ENCODE assay signal across 21 mouse cellular contexts in genomic region chr2:18116432-18116831, GRCm38 (mm10).
A peak's percentile ranks its signal among the peaks of the same experiment; 100 is the strongest.
DNase-seq lines count a peak whose midpoint lies in the region; ATAC-seq lines count a peak whose summit lies in the region.
"Had no signal": no experiment of that assay in that cellular context is flagged by ENCODE, and none has a peak within 500 bp of the region (broad histone marks: within the 10 kb centered on the region; RNA-seq: fewer than 3 reads in every experiment).

No protein-coding gene starts in this region.

- no peak overlapping the region for H3K4me3 ChIP-seq in midbrain, embryonic 13.5 days (replicated peaks)
- no peak overlapping the region for H3K4me3 ChIP-seq in midbrain, embryonic 11.5 days (ENCODE audit: low read depth, low read length)
- no peak overlapping the region for H3K4me3 ChIP-seq in brown adipose tissue, adult 24 weeks (ENCODE audit: insufficient read depth, low read depth, low read length)
- H3K4me3 ChIP-seq: embryonic facial prominence, embryonic 15.5 days; erythroblast, embryonic 14.5 days; forebrain, embryonic 15.5 days; heart, embryonic 13.5 days; hindbrain, embryonic 15.5 days had no signal

- H3K27me3 ChIP-seq in midbrain, embryonic 13.5 days, result no peaks in the 10 kb centered on the region
- no peaks in the 10 kb centered on the region for H3K27me3 ChIP-seq in midbrain, embryonic 11.5 days (ENCODE audit: control insufficient read depth, insufficient read depth, low read length)
- H3K27me3 ChIP-seq: embryonic facial prominence, embryonic 15.5 days; forebrain, embryonic 15.5 days; heart, embryonic 13.5 days; hindbrain, embryonic 15.5 days had no signal

- 0 out of 2 replicates have a peak, but pooled peaks have one; percentile 50 for ATAC-seq in midbrain, embryonic 13.5 days
- ATAC-seq in midbrain, embryonic 11.5 days (ENCODE audit: low FRiP score), result no peak
- ATAC-seq: activated CD4-positive, CD25-positive, alpha-beta regulatory T cell, adult 4 months; forebrain, embryonic 15.5 days; intestine, embryonic 16.5 days had no signal

- no peak overlapping the region for H3K4me2 ChIP-seq in midbrain, embryonic 13.5 days (replicated peaks)
- no peak overlapping the region for H3K4me2 ChIP-seq in midbrain, embryonic 11.5 days
- H3K4me2 ChIP-seq: embryonic facial prominence, embryonic 15.5 days; forebrain, embryonic 15.5 days; heart, embryonic 13.5 days; hindbrain, embryonic 15.5 days had no signal

- no peaks in the 10 kb centered on the region for H3K9me3 ChIP-seq in midbrain, embryonic 13.5 days
- no peaks in the 10 kb centered on the region for H3K9me3 ChIP-seq in midbrain, embryonic 11.5 days (ENCODE audit: control insufficient read depth, low read length)
- H3K9me3 ChIP-seq: embryonic facial prominence, embryonic 15.5 days; forebrain, embryonic 15.5 days; G1E; heart, embryonic 13.5 days; hindbrain, embryonic 15.5 days had no signal

- H3K4me1 ChIP-seq in midbrain, embryonic 13.5 days (replicated peaks), result 0 out of 2 replicates have a peak, but pooled peaks cover 3% of the 10 kb centered on the region
- no peaks in the 10 kb centered on the region for H3K4me1 ChIP-seq in midbrain, embryonic 11.5 days (ENCODE audit: control insufficient read depth, insufficient read depth, low read length)
- H3K4me1 ChIP-seq in brown adipose tissue, adult 24 weeks (ENCODE audit: control insufficient read depth, insufficient read depth, insufficient read length, low read length), result peaks cover 3% of the 10 kb centered on the region
- H3K4me1 ChIP-seq: embryonic facial prominence, embryonic 15.5 days; forebrain, embryonic 15.5 days; hindbrain, embryonic 15.5 days had no signal

- WGBS in midbrain, embryonic 13.5 days, result 80% methylated on average over 3 of the region's 3 CpGs
- WGBS in midbrain, embryonic 11.5 days, result 78% methylated on average over 3 of the region's 3 CpGs

- DNase-seq in midbrain, embryonic 11.5 days (ENCODE audit: low spot score, missing footprints), result no peak
- peak; percentile 46 for DNase-seq in ES-CJ7 (ENCODE audit: low read depth, low spot score)
- DNase-seq in urinary bladder, postnatal 14 days (ENCODE audit: low spot score), result peak; percentile 47
- DNase-seq in adrenal gland, adult 8-10 months, result no peak
- DNase-seq in adrenal gland, adult (ENCODE audit: inconsistent age in 2 of 2, low spot score in 1 of 2), result no peak
- DNase-seq in layer of hippocampus, postnatal 14 days (ENCODE audit: low spot score in 2 of 2), result no peak
- DNase-seq: adrenal gland, adult 2 months; cerebellum, adult 11-12 months; cerebellum, adult 9-10 months; gastrocnemius, postnatal 10 days; heart, postnatal 36 days had no signal

- peaks cover 20% of the 10 kb centered on the region for H3K36me3 ChIP-seq in midbrain, embryonic 13.5 days
- H3K36me3 ChIP-seq in midbrain, embryonic 11.5 days (ENCODE audit: control insufficient read depth, insufficient read depth, low read length), result no peaks in the 10 kb centered on the region

- no peak overlapping the region for H3K9ac ChIP-seq in midbrain, embryonic 13.5 days (replicated peaks)
- H3K9ac ChIP-seq in midbrain, embryonic 11.5 days (ENCODE audit: low read length), result no peak overlapping the region
- H3K9ac ChIP-seq: embryonic facial prominence, embryonic 15.5 days; forebrain, embryonic 15.5 days; heart, embryonic 13.5 days; hindbrain, embryonic 15.5 days had no signal

- no peak overlapping the region for H3K27ac ChIP-seq in midbrain, embryonic 13.5 days
- no peak overlapping the region for H3K27ac ChIP-seq in midbrain, embryonic 11.5 days (ENCODE audit: low read depth, low read length)
- 0 out of 2 replicates have a peak overlapping the region, but pooled peaks have one; percentile 6 for H3K27ac ChIP-seq in brown adipose tissue, adult 24 weeks (replicated peaks; ENCODE audit: low read depth, low read length)
- H3K27ac ChIP-seq: embryonic facial prominence, embryonic 15.5 days; forebrain, embryonic 15.5 days; heart, embryonic 13.5 days; hindbrain, embryonic 15.5 days had no signal

Comparison
In these comparisons a context has a peak if more than half of its experiments do, and no peak if none do; other contexts are left out.
1. DNase-seq: peak in ES-CJ7 (single experiment) and urinary bladder, postnatal 14 days (single experiment); none in midbrain, embryonic 11.5 days (single experiment), adrenal gland, adult 8-10 months (single experiment), adrenal gland, adult (0 of 2) and layer of hippocampus, postnatal 14 days (0 of 2).